Mouse (Mus musculus) inflammation-experienced regulatory T-cells (primary cell): Measurements from ENCODE around the gene Psmd14. TPM values are rescaled to one million over a fixed set of nuclear protein-coding genes. Genes with fewer than 3 reads are reported as not detected.

Source experiments
- polyA plus RNA-seq, 2 experiments: library from polyadenylated mRNA; unstranded; fragments of 100-300 nt; shearing (Covaris generic); gene quantifications; one replicate each; pipeline ENCODE4 v1.2.1; 2017

Psmd14 gene
- 100 to 1,000 TPM; 150 to 179 TPM for polyA plus RNA-seq

DNA sequence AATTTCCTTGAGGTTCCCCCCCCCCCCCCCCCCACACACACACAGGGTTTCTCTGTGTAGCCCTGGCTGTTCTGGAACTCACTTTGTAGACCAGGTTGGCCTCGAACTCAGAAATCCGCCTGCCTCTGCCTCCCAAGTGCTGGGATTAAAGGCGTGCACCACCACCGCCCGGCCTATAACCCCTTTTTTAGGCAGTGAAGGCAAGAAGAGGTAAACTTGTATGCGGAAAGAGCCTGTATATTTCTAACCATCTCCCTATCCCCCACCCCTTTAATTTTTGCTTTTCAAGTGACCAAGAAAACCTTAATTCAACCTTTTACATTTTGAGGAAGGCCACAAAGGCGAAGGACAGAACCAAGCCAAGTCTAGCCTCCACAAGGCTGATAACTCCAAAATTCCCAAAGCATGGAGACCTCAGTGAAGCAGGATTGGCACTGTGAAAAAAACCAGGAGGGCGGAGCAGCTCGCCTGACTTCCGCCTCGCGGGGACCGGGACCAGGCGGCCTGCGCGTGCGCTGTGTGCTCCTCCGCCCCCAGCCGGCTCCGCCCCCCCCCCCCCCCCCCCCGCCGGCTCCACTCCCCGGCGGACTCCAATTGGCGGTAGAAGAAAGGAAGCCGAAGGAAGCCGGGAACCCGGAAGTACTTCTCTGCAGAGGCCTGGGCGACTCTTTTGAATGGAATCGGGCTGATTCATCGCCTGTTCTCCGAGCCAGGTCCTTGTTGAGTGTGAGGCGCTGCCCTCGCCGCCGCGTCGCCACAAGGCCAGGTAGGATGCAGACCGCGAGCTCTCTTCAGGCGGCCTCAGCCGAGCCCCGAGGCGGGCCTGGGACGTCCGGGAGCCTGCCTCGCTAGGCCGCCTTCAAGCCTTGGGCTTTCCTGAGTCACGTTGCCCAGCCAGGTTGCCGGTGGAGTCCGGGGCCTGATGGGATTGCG, at the start of gene Psmd14:
TSS of gene Psmd14 (plus strand) at position 587 of the 933 bp plus-strand sequence.

DNA sequence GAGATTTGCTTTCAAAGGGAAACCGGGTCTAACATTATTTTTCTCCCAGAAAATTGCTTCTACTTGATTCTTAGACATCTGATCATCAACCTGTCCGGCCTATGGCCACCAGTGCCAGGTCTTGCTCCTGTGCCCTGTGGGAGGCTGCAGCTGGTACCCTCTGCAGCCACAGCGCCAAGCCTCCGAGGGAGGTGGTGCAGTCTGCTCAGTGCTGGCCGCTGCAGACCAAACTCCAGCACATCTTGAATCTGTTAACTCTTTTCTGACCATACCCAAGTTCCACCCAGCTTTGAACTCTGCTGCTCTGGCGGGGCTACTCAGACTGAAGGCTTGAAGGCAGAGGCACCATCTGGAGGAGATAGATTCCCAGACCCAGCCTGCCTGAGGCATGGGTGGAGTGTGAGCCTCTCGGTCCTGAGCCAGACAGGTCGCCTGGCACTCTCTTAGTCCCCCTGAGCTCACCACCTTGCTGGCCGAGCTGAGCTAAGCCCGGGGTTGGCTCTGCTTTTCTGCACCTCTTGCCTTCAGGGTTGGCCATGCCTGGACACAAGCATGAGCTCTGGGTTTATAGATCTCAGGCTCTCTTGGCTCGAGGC, 91.3 kb downstream of the Psmd14 start, which contains the start of gene Tbr1:
TSS of gene Tbr1 (plus strand) at position 275 of the 596 bp plus-strand sequence.

Other genes with a start within 250 kb of the Psmd14 start
- 100 to 1,000 TPM; 136 to 202 TPM for gene Tank, start 133.1 kb upstream of the Psmd14 start, polyA plus RNA-seq
- under 1 TPM; 0.77 to 0.87 TPM for gene Tbr1, start 91.2 kb downstream of the Psmd14 start, polyA plus RNA-seq